Mouse (Mus musculus): ENCODE measurements around the gene Lancl2. TPM values are rescaled to one million over a fixed set of nuclear protein-coding genes. Genes with fewer than 3 reads are reported as not detected.

Lancl2 gene
- polyA plus RNA-seq, 1 experiment from 2014 or later, result 21.5 TPM

DNA sequence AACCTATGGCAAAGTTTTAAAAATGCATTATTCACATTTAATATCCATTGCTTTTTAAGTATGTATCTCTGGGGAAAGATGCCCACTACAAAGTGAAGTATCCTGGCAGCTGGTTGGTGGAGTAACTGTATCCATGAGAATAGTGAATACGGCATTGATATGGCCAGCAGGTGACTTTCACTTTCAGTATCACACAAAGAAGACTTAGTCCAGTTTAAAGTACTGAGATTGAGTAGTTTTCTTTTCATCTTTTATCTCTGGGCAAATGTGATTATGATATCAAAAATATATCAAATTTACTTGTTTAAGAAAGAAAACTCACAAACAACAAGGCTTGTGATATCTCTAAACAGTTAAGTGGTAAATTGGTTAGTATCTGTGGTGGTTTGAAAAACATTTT is 4.4 kb downstream of the Lancl2 start:
- Histone ChIP-seq H3K36me3 (ENCODE audit: control insufficient read depth, insufficient read depth, low read length) (no peaks in the 10 kb centered on the region), H3K4me2 (no peak overlapping the region), H3K9ac (ENCODE audit: low read depth, low read length) (no peak overlapping the region), H3K4me1 (replicated peaks; ENCODE audit: control insufficient read depth, insufficient read depth, low read length) (peaks cover 5% of the 10 kb centered on the region; the same call in 1 of the 2 replicates), H3K4me3 (ENCODE audit: low read depth, low read length) (no peak overlapping the region), H3K27me3 (replicated peaks; ENCODE audit: control insufficient read depth, insufficient read depth, low read length) (no peaks in the 10 kb centered on the region), H3K9me3 (ENCODE audit: control insufficient read depth, low read length) (no peaks in the 10 kb centered on the region), H3K27ac (ENCODE audit: low read depth, low read length) (no peak overlapping the region)
- DNase-seq (ENCODE audit: low spot score) (no peak), ATAC-seq (replicated peaks; ENCODE audit: low FRiP score) (no peak)
- 93% methylated on average over 1 of the region's 1 CpGs for WGBS

DNA sequence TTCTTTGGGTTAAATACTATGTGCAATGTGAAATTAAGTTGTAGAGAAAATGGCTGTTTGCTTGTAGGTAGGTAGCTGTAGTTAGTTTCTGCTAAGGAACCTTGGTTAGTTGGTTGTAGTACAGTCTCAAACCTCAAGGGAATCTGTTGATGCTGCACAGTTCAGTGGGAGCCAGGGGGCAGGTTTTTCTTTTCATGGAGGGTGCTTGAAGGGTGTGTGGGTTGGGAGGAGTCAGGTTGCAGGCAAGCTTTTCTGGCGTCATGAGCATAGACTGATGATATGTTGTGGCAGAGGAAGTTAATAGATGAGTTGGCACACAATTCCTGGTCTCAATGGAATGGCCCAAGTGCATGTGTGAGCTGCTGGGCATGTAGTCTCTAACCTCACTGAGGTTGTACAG is 9.4 kb downstream of the Lancl2 start:
- Histone ChIP-seq H3K27me3 (replicated peaks; ENCODE audit: control insufficient read depth, insufficient read depth, low read length) (no peaks in the 10 kb centered on the region), H3K9ac (ENCODE audit: low read depth, low read length) (no peak overlapping the region), H3K9me3 (ENCODE audit: control insufficient read depth, low read length) (no peaks in the 10 kb centered on the region), H3K36me3 (ENCODE audit: control insufficient read depth, insufficient read depth, low read length) (no peaks in the 10 kb centered on the region), H3K4me2 (no peak overlapping the region), H3K4me1 (replicated peaks; ENCODE audit: control insufficient read depth, insufficient read depth, low read length) (no peaks in the 10 kb centered on the region), H3K4me3 (ENCODE audit: low read depth, low read length) (no peak overlapping the region), H3K27ac (ENCODE audit: low read depth, low read length) (no peak overlapping the region)
- 34% methylated on average over 1 of the region's 1 CpGs for WGBS
- no peak for DNase-seq (ENCODE audit: low spot score)
- ATAC-seq (replicated peaks; ENCODE audit: low FRiP score), result no peak; the same call in 1 of the 2 replicates

GRCm38 (mm10) chr6:57721347-57721746 is 19.0 kb downstream of the Lancl2 start:
- Histone ChIP-seq H3K4me3 (ENCODE audit: low read depth, low read length) (no peak overlapping the region), H3K9ac (ENCODE audit: low read depth, low read length) (no peak overlapping the region), H3K4me2 (no peak overlapping the region), H3K9me3 (ENCODE audit: control insufficient read depth, low read length) (no peaks in the 10 kb centered on the region), H3K4me1 (replicated peaks; ENCODE audit: control insufficient read depth, insufficient read depth, low read length) (no peaks in the 10 kb centered on the region), H3K27me3 (replicated peaks; ENCODE audit: control insufficient read depth, insufficient read depth, low read length) (no peaks in the 10 kb centered on the region), H3K36me3 (ENCODE audit: control insufficient read depth, insufficient read depth, low read length) (no peaks in the 10 kb centered on the region), H3K27ac (ENCODE audit: low read depth, low read length) (no peak overlapping the region)
- DNase-seq (ENCODE audit: low spot score) (no peak), ATAC-seq (replicated peaks; ENCODE audit: low FRiP score) (peak; percentile 41; the same call in 1 of the 2 replicates)
- 95% methylated on average over 1 of the region's 1 CpGs for WGBS

- Histone ChIP-seq H3K27me3 (replicated peaks; ENCODE audit: control insufficient read depth, insufficient read depth, low read length) (no peaks in the 10 kb centered on the region), H3K27ac (ENCODE audit: low read depth, low read length) (no peak overlapping the region), H3K4me2 (no peak overlapping the region), H3K9ac (ENCODE audit: low read depth, low read length) (no peak overlapping the region), H3K36me3 (ENCODE audit: control insufficient read depth, insufficient read depth, low read length) (no peaks in the 10 kb centered on the region), H3K9me3 (ENCODE audit: control insufficient read depth, low read length) (no peaks in the 10 kb centered on the region), H3K4me3 (ENCODE audit: low read depth, low read length) (no peak overlapping the region), H3K4me1 (replicated peaks; ENCODE audit: control insufficient read depth, insufficient read depth, low read length) (peaks cover 26% of the 10 kb centered on the region)
- 85% methylated on average over 1 of the region's 1 CpGs for WGBS
- ATAC-seq (replicated peaks; ENCODE audit: low FRiP score) (no peak), DNase-seq (ENCODE audit: low spot score) (no peak)
Measured at GRCm38 (mm10) chr6:57742749-57743148, 40.4 kb downstream of the Lancl2 start.

DNA sequence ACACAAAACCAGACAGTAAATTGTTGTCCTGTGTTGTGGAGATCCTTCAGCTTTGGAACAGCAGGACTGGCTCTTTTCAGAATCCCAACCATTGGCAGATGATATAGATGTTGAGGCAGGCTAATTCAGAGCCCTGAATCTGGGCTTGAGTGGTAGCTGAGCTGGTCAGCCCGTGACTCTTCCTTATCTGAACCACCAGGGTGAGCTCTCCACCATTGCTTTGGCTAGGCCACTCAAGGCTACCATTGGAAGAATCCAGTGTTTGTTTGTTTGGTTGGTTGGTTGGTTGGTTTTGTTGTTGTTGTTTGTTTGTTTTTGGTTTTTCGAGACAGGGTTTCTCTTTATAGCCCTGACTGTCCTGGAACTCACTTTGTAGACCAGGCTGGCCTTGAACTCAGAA is 41.0 kb downstream of the Lancl2 start:
- no peaks in the 10 kb centered on the region for H3K9me3 ChIP-seq (ENCODE audit: control insufficient read depth, low read length)
- H3K4me1 ChIP-seq (replicated peaks; ENCODE audit: control insufficient read depth, insufficient read depth, low read length), result peaks cover 26% of the 10 kb centered on the region
- H3K27ac ChIP-seq (ENCODE audit: low read depth, low read length), result no peak overlapping the region
- no peaks in the 10 kb centered on the region for H3K27me3 ChIP-seq (replicated peaks; ENCODE audit: control insufficient read depth, insufficient read depth, low read length)
- no peak overlapping the region for H3K4me3 ChIP-seq (ENCODE audit: low read depth, low read length)
- WGBS, result 54% methylated on average over 2 of the region's 2 CpGs
- ATAC-seq (replicated peaks; ENCODE audit: low FRiP score) (peak; percentile 59), DNase-seq (ENCODE audit: low spot score) (no peak)
- no peak overlapping the region for H3K4me2 ChIP-seq
- no peak overlapping the region for H3K9ac ChIP-seq (ENCODE audit: low read depth, low read length)
- no peaks in the 10 kb centered on the region for H3K36me3 ChIP-seq (ENCODE audit: control insufficient read depth, insufficient read depth, low read length)

DNA sequence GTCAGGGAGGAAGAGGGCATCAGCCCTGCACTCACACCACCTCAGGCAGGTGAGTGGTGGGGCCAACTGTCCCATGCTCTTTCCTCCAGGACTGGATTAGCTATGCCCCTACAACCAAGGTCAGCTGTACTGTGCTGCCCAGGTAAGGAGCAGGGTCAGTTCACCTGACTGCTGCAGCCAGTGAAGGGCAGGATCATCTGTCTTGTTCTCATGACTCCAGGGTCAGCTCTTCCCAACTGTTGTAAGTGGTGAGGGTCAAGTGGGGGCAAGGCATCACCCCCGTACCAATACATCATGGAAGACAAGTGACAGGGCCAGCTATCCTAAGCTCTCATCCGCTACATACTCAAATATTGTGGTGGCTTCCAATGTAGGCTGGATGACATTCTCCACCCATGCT is 41.8 kb downstream of the Lancl2 start:
- Histone ChIP-seq H3K36me3 (ENCODE audit: control insufficient read depth, insufficient read depth, low read length) (no peaks in the 10 kb centered on the region), H3K4me3 (ENCODE audit: low read depth, low read length) (no peak overlapping the region), H3K4me2 (no peak overlapping the region), H3K27me3 (replicated peaks; ENCODE audit: control insufficient read depth, insufficient read depth, low read length) (no peaks in the 10 kb centered on the region), H3K9ac (ENCODE audit: low read depth, low read length) (no peak overlapping the region; the same call in 1 of the 2 replicates), H3K27ac (ENCODE audit: low read depth, low read length) (peak overlapping the region; percentile 85), H3K4me1 (replicated peaks; ENCODE audit: control insufficient read depth, insufficient read depth, low read length) (peaks cover 26% of the 10 kb centered on the region), H3K9me3 (ENCODE audit: control insufficient read depth, low read length) (no peaks in the 10 kb centered on the region)
- ATAC-seq (replicated peaks; ENCODE audit: low FRiP score) (no peak), DNase-seq (ENCODE audit: low spot score) (no peak)
- 96% methylated on average over 2 of the region's 2 CpGs for WGBS

- Histone ChIP-seq H3K4me3 (ENCODE audit: low read depth, low read length) (no peak overlapping the region), H3K27me3 (replicated peaks; ENCODE audit: control insufficient read depth, insufficient read depth, low read length) (no peaks in the 10 kb centered on the region), H3K4me2 (peak overlapping the region; percentile 30), H3K36me3 (ENCODE audit: control insufficient read depth, insufficient read depth, low read length) (no peaks in the 10 kb centered on the region), H3K9me3 (ENCODE audit: control insufficient read depth, low read length) (no peaks in the 10 kb centered on the region), H3K4me1 (replicated peaks; ENCODE audit: control insufficient read depth, insufficient read depth, low read length) (peaks cover 26% of the 10 kb centered on the region), H3K27ac (ENCODE audit: low read depth, low read length) (peak overlapping the region; percentile 85), H3K9ac (ENCODE audit: low read depth, low read length) (peak overlapping the region; percentile 46)
- ATAC-seq (replicated peaks; ENCODE audit: low FRiP score) (peak; percentile 93), DNase-seq (ENCODE audit: low spot score) (peak; percentile 35)
- WGBS, result 61% methylated on average over 4 of the region's 4 CpGs
Measured at GRCm38 (mm10) chr6:57744974-57745747, 42.8 kb downstream of the Lancl2 start.

DNA sequence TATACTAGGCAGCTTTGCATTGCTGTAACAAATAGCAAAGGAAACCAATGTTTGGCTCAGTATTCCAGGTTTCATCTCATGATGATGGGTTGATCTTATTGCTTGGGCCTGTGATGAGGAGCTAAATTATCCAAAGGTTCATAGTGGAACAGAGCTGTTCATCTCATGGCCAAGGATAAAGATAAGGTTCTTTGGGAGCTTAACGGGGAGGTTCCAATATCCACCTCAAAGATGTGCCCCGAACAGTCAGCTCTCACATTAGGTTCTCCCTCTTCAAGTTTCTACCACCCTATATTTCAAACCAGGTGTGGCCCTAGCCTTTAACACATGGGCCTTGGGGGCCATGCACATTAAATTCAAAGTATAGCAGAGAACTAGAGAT is 43.4 kb downstream of the Lancl2 start:
- DNase-seq (ENCODE audit: low spot score) (no peak), ATAC-seq (replicated peaks; ENCODE audit: low FRiP score) (peak; percentile 52)
- 54% methylated on average over 2 of the region's 2 CpGs for WGBS
- Histone ChIP-seq H3K9me3 (ENCODE audit: control insufficient read depth, low read length) (no peaks in the 10 kb centered on the region), H3K4me2 (peak overlapping the region; percentile 2; the same call in 1 of the 2 replicates), H3K36me3 (ENCODE audit: control insufficient read depth, insufficient read depth, low read length) (no peaks in the 10 kb centered on the region), H3K9ac (ENCODE audit: low read depth, low read length) (no peak overlapping the region), H3K27ac (ENCODE audit: low read depth, low read length) (peak overlapping the region; percentile 85), H3K4me3 (ENCODE audit: low read depth, low read length) (no peak overlapping the region), H3K4me1 (replicated peaks; ENCODE audit: control insufficient read depth, insufficient read depth, low read length) (peaks cover 26% of the 10 kb centered on the region), H3K27me3 (replicated peaks; ENCODE audit: control insufficient read depth, insufficient read depth, low read length) (no peaks in the 10 kb centered on the region)
